Mouse (Mus musculus) heart, postnatal 10 days (tissue): ENCODE data around the gene Zfpm1. TPM values are rescaled to one million over a fixed set of nuclear protein-coding genes. Genes with fewer than 3 reads are reported as not detected.
A peak's percentile ranks its signal among the peaks of the same experiment; 100 is the strongest.

Source experiments
- DNase-seq, 2 experiments: peaks; one replicate each; pipeline ENCODE4 v3.0.0; 2021
- intact Hi-C: fragments of 180-260 bp; cut with DNase I; formaldehyde crosslinking; loops from one replicate; pipeline ENCODE4 v1.15.1; 2025
- total RNA-seq, 2 experiments: library from RNA; stranded (reverse); gene quantifications; 2 replicates each; pipeline ENCODE4 v1.2.3; 2021

Zfpm1 gene
- total RNA-seq, 2 experiments from 2014 or later = 35.3 to 38.0 TPM

DNA sequence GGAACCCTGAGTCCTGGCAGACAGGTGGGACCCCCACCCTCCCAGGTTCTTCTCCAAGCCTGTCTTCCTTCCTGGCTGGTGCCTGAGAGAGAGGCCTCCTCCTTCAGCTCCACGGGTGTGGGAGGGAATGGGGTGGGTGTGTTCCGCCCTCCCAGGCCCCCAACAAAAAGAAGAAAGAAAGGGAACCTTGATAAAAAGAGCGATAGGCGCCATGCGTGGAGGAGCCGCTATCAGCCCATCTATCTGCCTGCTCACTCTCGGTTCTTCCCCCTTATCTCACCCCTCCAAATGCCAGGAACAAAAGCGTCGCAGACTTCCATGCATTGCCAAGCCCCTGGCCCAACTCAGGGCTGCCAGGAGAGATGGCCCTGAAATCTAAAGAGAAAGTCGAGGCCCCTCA lies 11.5 kb downstream of the Zfpm1 start:
- intact Hi-C loops = no loop called here
- DNase-seq = no peak

DNA sequence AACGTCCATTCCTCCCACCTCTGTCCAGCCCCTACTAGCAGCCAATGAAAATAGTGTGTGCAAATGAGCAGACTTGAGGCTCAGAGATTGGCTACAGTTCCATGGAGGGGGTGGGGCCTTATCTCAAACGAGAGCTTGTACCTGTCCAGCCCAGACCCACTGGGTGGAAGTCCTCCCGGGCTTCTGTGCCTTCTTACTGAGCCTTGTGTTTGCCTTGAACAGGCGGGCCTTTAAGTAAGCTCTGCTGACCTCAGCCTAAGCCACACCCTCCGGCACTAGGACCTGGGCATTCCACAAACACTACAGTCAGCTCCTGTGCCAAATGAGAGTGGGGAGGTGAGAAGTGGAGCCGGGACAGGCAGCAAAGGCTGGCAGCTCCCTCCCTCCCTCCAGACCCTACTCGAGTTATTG lies 12.3 kb downstream of the Zfpm1 start:
- DNase-seq = peak; percentile 69 to 75
- intact Hi-C loops = no loop called here

DNA sequence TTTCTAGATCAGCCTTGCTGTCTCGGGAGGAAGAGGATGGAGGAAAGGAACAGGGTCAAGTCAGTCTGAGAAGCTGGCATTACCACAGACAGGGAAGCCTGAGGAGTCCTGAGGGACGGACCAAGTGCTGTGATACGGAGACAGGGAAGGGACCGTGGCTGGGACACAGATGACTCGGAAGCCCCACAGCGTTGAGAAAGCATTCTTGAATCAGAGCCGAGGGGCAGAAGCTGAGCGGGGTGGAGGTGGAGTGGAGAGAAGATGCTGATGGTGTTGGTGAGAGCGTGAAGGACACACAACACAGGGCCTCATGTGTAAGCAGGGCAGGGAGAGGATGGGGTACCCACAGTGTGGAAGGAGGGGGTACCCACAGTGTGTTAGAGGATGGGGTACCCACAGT lies 13.4 kb downstream of the Zfpm1 start:
- no peak for DNase-seq
- intact Hi-C loops = no loop called here

DNA sequence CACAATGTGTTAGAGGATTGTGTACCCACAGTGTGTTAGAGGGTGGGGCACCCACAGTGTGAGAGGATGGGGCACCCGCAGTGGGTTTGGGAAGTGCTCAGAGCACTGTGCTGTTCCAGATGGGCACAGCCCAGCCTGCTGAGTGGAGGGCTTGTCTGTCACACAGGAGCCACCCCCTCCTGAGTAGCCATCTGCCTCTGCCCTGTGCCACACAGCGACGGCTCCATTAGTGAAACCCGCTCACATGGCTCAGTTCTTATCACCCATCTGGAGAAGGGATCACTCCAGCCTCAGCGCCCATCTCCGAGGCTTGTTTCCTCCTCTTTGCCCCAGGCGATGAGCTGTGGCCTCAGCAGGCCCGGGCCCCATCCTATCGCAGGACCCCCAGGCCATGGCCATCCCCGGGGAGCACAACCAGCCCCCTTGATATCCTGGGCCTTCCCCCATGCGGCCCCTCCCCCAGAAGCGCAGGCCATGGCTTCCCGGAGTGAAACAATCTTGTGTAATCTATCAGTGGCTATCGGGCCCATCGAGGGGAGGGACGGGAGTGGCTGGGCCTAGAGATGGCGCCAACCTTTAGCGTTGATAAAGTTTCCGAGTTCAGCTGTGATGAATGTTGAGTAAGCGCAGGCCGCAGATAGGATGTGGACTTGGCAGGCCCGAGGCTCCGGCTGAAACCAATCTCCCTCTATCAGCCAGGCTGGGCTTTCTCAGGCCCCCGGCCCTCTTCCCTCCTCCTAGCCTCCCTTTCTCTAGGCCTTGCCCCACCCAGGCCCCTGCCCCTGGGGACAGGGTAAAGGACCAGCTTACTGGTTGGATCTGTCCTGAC lies 14.4 kb downstream of the Zfpm1 start:
- intact Hi-C loops = loop anchor here (2.0 kb wide), 1 partner anchor 14 kb away; the partner anchor contains the start of gene Zfpm1
- peak; percentile 65 to 72 for DNase-seq

DNA sequence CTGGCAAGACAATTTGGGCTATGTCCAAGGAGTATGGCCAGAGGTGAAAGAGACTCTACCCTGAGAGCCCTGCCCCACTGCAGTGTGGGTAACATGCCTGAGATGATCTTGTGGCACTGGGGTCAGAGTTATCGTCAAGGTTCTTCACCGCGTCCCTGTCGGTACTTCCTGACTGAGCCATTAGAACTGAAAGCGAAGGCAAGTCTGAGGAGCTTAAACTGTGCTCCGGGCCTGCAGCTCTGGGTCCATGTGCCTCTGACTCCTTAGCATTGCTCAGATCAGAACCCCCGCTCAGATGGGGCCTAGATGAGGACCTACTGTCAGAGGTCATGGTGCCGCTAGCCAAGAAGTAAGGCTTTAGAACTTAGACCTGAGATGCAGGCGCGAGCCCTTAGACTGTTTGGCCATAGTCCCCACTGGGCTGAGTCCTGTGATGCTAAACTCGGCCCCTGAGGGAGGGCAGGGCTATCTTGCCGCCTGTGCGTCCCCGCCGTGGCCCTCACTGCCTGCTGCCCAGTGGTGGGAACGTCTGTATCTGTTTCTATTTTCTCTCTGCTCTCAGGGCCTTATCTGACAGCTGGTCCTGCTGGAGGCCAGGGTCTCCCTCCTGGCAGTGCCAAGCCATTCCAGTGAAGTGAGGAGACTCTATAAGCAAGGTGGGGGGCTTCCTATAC lies 17.8 kb downstream of the Zfpm1 start:
- intact Hi-C loops = no loop called here
- peak; percentile 55 to 74 for DNase-seq

DNA sequence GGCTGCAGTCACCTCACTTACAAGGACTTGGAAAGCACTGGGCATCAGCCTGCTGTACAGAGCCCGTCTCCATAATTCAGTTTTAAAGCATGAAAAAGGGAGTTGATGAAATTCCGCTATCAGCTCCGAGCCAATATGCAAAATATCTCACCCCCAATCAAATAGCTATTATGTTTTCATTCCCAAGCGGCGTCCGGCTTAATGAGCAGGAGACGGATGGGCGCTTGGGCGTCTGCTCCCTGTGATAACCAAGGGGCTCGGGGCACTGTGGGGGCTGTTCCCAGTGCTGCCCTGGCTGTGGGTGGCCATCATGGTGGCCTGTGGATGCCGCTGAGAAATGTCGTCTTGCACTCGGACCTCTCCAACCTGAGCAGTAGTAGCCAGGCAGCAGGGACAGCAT lies 19.1 kb downstream of the Zfpm1 start:
- intact Hi-C loops = no loop called here
- DNase-seq = no peak

DNA sequence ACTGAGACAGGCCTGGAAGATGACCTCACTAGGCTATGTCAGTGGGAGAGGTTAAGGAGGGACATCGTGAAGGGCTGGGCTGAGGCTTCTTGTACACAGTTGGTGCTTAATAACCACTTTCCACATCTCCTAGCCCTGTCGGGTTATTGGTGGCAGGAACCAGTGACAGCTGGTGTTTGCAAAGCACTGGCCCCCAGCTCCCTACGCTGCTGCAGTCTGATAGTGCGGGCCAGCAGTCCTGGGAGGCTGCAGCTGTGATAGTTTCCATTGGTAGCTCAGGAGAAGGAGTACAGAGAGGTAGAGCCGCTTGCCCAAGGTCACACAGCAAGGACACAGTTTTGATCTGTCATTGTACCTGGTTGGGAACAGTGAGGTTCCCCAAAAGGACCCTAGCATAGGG lies 19.9 kb downstream of the Zfpm1 start:
- intact Hi-C loops = no loop called here
- no peak for DNase-seq

DNA sequence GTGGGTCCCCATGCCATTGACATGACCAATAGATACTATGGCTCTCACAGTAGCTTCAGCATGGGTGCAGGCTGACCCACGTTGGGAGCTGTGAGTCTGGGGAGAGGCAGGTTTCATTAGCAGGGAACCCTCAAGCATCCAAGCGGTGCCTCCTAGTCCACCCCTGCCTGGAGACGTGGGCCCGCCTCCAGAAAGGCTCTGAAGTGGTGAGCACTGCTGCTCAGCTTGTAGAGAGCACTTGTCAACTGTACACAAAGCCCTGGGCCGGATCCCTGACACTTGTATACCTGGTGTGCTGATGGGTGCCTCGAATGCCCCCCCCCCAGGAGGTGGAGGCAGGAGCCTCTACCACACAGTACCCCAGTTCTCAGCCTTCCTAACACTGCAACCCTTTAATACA lies 21.5 kb downstream of the Zfpm1 start:
- DNase-seq = no peak

DNA sequence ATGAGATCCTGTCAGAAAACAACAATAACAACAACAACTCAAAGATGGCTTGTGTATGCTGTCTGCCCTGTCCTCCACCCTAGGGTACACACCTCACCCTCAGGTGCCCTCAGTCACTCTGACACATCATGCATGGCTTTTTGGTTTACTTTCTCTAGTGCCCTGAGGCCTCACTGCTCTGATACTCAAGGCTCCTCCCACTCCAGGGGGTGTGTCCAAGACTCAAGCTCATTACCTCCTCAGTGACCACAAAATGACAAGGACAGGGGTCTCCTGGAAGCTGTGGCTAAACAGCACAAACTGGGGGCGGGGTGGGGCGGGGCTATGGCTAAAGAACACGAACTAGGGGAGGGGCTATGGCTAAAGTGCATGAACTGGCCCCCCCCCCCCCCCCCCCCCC lies 22.1 kb downstream of the Zfpm1 start:
- intact Hi-C loops = no loop called here
- no peak for DNase-seq

More for the DNA sequence above, 21.5 kb downstream of the Zfpm1 start:
- intact Hi-C loops = no loop called here

DNA sequence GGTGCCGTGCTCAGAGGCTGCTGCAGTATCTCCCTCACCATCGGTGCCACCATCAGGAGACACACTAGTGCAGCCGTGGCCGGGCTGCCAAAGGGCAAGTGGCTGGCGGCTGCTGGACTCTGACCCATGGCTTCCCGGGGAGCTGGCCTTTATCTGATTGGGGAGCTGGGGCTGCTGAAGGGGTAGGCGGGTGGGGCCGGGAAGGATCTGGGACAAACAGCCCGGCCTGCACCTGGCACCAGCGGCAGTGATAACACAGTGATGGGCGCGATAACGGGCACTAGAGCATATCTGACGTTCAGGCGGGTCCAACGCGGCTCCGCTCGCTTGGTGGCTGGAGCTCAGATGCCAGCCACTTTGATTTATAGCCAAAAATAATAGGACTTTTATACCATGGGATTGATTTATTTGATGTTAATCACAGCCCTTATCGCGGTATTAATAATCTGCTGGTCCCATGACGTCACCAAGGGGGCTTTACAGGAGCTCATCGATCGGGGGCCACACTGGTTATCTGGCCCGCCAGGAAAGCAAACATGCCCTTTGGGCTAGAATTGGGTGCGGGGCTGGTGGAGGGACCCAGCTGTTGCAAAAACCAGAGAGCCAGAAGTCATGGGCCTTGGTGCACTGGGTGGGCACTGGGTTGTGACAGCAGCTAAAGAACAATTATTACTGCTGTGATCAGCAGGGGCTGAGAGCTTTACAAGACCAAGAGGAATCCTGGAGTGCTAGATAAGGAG lies 24.9 kb downstream of the Zfpm1 start:
- DNase-seq = no peak
- intact Hi-C loops = no loop called here

DNA sequence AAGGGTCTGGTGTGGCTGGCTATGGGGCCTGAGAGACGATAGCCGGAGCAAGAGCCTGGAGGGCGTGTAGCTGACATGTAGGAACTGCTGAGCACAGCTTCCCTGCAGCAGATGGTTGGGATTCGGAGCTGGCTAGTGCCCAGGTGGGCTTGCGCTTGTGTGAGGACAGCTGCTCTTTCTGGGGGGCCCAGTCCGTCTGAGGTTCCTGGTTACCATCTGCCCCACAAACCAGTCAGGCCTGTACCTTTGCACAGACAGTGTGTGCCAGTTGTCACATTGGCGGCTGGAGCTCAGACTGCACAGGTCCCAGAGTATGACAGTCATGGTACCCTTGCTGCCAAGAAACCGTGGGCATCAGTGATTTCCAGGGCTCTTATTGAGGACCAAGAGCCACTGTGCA lies 25.9 kb downstream of the Zfpm1 start:
- intact Hi-C loops = no loop called here
- no peak for DNase-seq

DNA sequence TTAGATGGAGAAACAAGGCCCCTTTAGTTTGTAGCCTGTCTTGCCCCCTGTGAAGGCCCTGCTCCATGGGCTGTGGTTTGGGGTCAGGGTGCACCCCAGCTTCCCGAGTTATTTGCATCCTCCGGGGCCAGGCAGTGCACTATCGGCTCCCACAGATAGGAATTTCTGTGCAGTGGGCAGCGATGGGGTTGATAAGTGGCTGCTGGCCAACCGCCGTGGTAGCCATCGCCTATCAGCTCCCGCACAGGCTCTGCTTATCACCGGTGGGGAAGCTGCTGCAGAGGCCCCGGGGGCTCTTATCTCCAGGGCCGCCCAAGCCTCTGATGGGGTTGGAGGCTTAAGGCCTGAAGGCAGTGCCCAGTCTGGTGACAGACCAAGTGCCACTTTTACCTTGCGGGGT lies 27.3 kb downstream of the Zfpm1 start:
- DNase-seq = no peak
- intact Hi-C loops = no loop called here

DNA sequence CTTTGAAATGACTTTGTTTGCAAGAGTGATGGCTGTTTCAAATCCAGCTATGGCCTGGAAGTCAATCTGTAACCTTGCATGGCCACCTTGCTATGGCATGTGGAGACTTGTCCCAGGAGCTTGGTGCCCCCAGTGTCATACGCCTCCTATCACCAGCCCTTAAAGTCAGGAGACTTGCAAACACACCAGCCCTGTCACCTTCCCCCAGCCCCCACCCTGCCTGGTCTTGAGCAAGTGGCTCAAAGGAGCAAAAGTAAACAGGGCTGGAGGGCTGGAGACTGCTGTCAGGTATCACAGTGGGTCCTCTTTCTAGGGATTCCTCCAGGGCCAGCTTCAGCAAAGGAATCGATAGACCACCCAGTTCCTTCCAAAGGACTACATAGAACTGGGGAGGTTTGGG lies 29.2 kb downstream of the Zfpm1 start:
- no peak for DNase-seq
- intact Hi-C loops = no loop called here

DNA sequence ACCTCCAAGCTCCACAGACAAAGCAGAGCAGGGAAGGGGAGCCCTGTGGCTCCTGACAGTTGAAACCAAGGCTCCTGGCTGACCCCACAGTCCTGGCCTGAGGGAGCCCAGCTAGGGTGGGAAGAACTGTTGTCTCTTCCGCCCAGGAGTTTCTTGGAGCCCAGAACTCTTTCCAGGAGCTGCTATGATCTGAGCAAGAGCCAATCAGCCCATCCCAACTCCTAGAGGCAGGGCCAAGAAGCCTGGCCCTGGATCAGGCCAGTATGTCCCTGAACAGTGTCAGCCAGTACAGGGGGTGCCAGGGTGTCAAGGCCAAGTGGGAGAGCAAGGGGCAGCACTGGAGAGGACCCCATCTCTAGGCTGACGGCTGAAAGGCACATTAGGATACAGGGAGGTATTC lies 30.6 kb downstream of the Zfpm1 start:
- no peak for DNase-seq
- intact Hi-C loops = loop anchor here (2.0 kb wide), 1 partner anchor 28 kb away; no protein-coding TSS in a partner anchor

DNA sequence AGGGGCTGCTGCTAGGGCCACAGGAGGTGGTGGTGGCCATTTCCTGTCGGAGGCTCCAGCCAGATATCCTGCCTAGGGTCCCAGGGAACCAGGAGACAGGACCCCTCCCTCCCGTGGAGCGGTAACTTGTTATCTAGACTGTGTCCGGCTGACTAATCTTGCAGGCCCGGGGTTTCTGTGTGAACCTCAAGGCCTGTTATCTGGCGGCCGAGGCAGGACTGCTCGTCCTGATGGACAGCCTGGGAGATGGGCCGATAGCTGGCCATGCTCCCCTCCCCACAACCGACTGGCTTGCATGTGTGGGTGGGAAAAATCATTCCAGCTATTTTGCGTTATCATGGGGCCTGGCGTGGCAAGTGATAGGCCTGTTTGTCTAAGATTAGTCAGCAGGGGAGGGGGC lies 31.4 kb downstream of the Zfpm1 start:
- intact Hi-C loops = loop anchor here (2.0 kb wide), 1 partner anchor 29 kb away; no protein-coding TSS in a partner anchor
- no peak for DNase-seq

DNA sequence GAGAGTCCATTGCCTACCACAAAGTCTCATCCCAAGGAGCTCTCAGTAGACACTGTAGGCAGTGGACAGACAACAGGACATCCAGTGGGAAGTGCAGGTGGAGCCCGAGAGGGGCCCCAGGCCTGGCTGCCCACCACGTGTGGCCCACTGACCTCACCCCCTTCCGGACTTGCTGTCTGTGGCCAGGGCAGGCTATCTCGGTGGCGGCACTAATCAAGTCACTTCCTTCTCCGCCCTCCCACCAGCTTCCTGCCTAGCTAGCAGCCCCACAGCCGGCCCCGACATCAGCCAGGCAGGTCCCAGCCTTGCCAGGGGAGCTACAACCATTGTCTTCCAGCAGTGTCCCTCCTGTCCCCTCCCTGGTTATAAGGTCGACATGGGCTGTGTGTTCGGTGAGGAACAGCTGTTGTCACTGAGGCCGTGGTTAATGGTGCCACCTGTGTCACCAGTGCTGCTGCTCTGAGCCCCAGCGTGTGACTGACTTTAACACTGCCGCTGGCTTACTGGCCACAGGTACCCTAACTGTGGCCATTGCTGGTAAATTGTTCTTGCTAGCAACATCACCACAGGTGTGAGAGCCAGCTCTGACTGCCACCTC lies 33.1 kb downstream of the Zfpm1 start:
- intact Hi-C loops = loop anchor here (2.0 kb wide), 1 partner anchor 16 kb away; no protein-coding TSS in a partner anchor
- DNase-seq = peak; percentile 53 to 54

DNA sequence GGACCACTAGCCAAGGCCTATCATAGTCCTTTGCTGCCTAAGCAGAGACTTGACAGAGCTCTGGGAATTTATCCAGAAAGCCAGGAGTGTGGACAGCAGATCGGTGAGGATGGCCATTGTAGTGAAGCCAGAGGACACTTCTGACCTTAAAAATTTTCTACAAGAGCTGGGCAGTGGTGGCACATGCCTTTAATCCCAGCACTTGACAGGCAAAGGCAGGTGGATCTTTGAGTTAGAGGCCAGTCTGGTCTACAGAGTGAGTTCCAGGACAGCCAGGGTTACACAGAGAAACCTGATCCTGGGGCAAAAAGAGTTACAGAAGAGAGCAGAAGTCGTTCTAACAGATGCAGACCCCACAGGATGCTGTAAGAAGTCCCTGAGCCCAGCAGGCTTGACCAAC lies 34.5 kb downstream of the Zfpm1 start:
- intact Hi-C loops = no loop called here
- no peak for DNase-seq

DNA sequence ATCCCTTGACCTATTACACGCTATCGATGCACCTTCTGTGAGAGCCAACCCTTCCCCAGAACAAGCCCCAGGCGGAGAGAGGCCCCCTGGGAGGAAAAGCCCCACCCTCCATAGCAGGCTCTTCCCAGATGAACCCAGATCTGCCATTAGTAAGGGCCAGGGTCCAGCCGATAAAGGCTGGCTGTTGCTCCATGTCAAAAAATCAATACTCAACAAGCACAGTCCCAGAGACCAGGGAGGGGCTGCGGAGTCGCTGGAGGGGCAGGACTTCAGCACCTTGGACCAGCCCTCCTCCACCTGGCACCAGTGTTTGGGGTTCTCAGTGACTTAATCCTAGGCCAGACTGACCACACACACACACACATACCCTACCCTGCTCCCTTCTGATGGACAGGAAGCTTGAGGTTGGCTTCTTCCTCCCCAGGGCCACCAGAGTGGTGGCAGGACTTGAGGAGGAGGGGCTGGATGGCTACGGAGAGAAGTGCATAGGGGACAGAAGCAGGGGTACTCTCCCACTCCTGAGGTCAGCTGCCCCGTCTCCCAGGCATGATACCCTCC lies 36.1 kb downstream of the Zfpm1 start:
- intact Hi-C loops = no loop called here
- no peak for DNase-seq

DNA sequence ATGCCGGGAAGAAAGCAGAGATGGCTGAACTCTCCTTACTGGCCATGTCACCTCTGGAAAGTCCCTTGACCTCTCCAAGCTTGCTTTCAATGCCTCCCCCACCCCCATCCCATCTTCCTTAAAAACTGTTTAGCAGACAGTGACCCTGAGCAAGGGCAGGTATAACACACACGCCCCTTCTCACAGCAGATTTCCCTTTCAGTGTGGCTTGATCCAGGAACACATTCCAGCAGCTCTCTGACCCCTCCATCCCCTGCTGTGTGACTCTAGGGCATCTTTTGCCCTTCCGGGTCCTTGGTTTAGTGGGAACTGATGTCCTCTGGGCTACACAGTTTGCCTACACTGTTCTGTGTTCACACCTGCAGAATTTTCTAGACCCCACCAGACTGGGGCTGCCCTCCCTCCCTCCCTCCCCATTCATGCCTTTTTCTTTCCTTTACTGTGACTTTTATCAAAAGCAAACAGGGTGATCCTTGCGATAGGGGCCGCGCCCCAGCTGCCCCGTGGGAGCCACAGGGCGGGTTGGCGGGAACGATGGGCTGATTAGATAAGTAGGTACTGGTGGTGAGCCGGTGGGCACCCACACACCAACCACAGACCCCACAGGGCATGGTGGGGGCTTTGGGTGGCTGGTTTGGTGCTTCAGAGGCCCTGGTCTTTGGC lies 37.2 kb downstream of the Zfpm1 start:
- no peak for DNase-seq
- intact Hi-C loops = no loop called here

DNA sequence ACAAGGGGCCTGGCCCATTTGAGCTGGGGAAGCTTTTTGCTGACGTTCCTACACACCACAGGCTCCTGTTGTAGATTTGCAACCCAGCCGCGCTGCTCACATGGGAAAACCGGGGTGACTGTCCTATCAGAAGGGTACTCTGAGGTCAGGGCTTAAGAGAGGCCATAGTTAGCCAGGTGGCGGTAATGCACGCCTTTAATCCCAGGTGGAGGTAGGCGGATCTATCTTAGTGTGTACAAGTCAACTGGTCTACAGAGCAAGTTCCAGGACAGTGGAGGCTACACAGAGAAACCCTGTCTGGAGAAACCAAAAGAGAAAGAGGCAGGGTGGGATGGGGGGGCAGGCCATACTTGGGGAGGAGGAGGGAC lies 37.8 kb downstream of the Zfpm1 start:
- no peak for DNase-seq
- intact Hi-C loops = no loop called here
